Mouse (Mus musculus) erythroblast, embryonic 14.5 days (primary cell): ENCODE results near the gene Ccdc80. TPM values are rescaled to one million over a fixed set of nuclear protein-coding genes. Genes with fewer than 3 reads are reported as not detected.

Experiments used
- H3K27me3 ChIP-seq: 2 replicates; pipeline ENCODE4 v1.6.1; 2012; ENCODE audit warnings: inconsistent platforms; ENCODE audit not compliant: control insufficient read depth
- H3K36me3 ChIP-seq: 2 replicates; pipeline ENCODE4 v1.6.1; 2012; ENCODE audit warnings: mild to moderate bottlenecking, inconsistent platforms; ENCODE audit not compliant: control insufficient read depth
- H3K4me1 ChIP-seq: 2 replicates; pipeline ENCODE4 v1.6.1; 2012; ENCODE audit warnings: inconsistent platforms; ENCODE audit not compliant: control insufficient read depth
- H3K4me3 ChIP-seq: replicated peaks from 2 replicates; pipeline ENCODE3; 2012; ENCODE audit warnings: moderate library complexity, mild to moderate bottlenecking, inconsistent platforms
- H3K9me3 ChIP-seq: 2 replicates; pipeline ENCODE4 v1.6.1; 2012; ENCODE audit warnings: low read length, inconsistent platforms, mixed read lengths; ENCODE audit not compliant: control insufficient read depth
- GATA1 ChIP-seq: IDR thresholded peaks from 2 replicates; pipeline ENCODE4 v1.6.1; 2012; ENCODE audit warnings: low read length, inconsistent platforms, mixed read lengths
- TAL1 ChIP-seq: IDR thresholded peaks from 3 replicates; pipeline ENCODE4 v1.6.1; 2012; ENCODE audit warnings: low read length, inconsistent platforms, mixed read lengths
- polyA plus RNA-seq: library from polyadenylated mRNA; stranded (reverse); fragments of >175 nt; gene quantifications from 2 replicates; pipeline ENCODE4 v1.2.3, GENCODE M21; 2012

Gene Ccdc80
- polyA plus RNA-seq, 1 experiment: 0.02 TPM

DNA sequence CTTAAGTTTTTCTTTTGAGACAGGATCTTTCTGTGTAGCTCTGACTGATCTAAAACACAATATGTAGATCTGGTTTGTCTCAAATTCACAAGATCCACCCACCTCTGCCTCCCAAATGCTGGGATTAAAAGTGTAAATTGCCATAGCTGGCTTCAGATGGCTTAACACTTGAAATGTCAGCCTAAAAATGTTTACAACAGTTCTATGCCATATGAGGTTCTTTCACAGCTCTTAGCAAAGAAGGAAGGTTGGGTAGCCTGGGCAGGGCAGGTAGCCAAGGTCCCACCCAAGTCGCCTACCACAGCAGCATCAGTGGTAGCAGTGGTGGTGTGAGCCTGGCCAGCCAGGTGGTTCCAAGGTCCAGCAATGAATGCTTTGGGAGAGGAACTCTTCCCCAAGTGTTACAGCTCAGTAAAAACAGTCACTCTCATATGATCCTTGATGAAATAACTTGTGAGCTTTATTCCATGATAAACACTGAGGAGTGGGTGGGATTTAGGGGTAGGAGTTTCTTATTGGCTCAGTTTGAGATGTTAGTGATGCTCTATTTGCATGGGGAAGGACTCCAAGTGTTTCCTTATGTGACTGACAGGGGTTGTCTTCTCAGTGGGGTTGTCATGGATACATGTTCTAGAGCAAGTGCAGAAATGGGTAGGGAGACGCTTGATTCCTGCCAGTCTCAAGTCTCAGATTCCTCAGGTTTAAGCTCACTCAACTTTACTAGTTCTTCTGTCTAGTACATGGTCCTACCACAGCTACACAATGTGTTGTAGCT lies 34.9 kb downstream of the Ccdc80 start:
- Histone ChIP-seq H3K4me3 (no peak overlapping the region), H3K4me1 (no peaks in the 10 kb centered on the region), H3K36me3 (no peaks in the 10 kb centered on the region), H3K27me3 (no peaks in the 10 kb centered on the region), H3K9me3 (no peaks in the 10 kb centered on the region)
- no peak for TF ChIP-seq TAL1
- no peak for TF ChIP-seq GATA1

DNA sequence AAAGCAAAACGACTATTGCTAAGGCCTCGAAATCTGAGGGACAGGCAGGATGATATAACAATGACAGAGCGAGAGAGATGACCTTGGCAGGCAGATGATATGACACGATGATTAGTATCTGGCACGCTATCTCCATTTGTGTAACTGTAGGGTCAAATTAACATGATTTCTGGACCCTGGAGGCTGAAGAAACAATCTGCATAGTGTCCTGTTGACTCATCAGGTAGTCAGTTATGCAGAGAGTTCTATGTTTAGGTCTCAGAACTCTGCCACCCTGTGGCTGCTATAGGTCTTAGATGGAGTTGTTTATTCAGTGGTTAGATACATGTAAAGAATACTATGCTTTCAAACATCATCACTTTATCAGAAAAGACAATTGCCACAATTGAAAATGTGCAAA lies 48.5 kb downstream of the Ccdc80 start:
- TF ChIP-seq TAL1 (no peak), GATA1 (no peak)
- peaks cover 11% of the 10 kb centered on the region for H3K36me3 ChIP-seq
- no peaks in the 10 kb centered on the region for H3K9me3 ChIP-seq
- H3K4me3 ChIP-seq: no peak overlapping the region
- no peaks in the 10 kb centered on the region for H3K4me1 ChIP-seq
- no peaks in the 10 kb centered on the region for H3K27me3 ChIP-seq

GRCm38 (mm10) chr16:45142565-45142964 lies 49.4 kb downstream of the Ccdc80 start:
- Histone ChIP-seq H3K4me3 (no peak overlapping the region), H3K9me3 (no peaks in the 10 kb centered on the region), H3K27me3 (no peaks in the 10 kb centered on the region), H3K4me1 (no peaks in the 10 kb centered on the region), H3K36me3 (peaks cover 11% of the 10 kb centered on the region)
- no peak for TF ChIP-seq GATA1
- no peak for TF ChIP-seq TAL1

DNA sequence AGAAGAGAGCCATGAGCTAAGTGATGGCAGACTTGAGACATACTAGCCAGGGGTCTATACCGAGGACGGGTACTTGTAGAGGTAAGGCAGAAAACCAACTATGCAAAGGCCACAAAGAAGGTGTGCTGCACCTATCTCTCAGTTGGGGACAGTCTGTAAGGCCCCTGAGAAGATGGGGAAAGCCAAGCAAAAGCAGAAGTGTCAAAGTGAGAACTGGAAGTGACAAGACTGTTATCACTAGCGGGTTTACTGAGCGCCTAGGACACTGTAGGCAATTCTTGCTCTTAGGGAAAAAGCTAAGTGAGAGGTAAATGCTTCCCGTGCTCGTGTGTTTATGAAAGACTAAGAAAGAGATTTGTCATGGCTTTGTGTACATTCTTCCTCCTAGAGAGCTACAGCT lies 51.9 kb downstream of the Ccdc80 start:
- Histone ChIP-seq H3K9me3 (no peaks in the 10 kb centered on the region), H3K27me3 (no peaks in the 10 kb centered on the region), H3K4me1 (no peaks in the 10 kb centered on the region), H3K36me3 (peaks cover 13% of the 10 kb centered on the region), H3K4me3 (no peak overlapping the region)
- no peak for TF ChIP-seq GATA1
- no peak for TF ChIP-seq TAL1

DNA sequence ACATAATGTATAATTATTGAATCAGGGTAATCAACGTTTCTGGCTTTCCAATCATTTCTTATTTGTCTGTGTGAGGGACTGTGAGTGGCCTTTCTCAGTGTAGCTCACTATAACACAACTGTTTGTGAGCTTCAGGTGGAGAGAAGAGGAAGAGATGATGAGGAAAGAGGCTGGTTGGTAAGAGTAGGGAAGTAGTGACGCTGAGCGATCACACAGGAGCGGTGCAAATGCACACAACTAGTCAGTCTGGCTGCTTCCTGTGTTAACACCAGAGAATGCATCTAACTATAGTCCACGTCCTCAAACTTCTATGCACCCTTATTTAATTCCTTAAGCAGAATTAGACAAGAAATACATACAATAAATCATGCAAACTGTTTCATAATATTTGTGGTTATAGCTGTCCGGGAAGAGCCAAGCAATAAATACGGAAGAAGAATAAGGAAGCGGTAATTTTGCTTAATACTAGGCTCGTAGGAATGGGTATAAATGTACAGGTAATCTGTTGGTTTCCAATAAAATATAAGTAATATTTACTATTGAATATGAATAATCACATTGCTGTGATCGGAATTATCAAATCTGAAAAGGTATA lies 55.4 kb downstream of the Ccdc80 start:
- no peak for TF ChIP-seq GATA1
- Histone ChIP-seq H3K9me3 (no peaks in the 10 kb centered on the region), H3K27me3 (no peaks in the 10 kb centered on the region), H3K36me3 (peaks cover 10% of the 10 kb centered on the region), H3K4me1 (no peaks in the 10 kb centered on the region), H3K4me3 (no peak overlapping the region)

GRCm38 (mm10) chr16:45154741-45155250 lies 61.6 kb downstream of the Ccdc80 start:
- no peak overlapping the region for H3K4me3 ChIP-seq
- H3K27me3 ChIP-seq: no peaks in the 10 kb centered on the region
- H3K9me3 ChIP-seq: no peaks in the 10 kb centered on the region
- H3K4me1 ChIP-seq: peaks cover 20% of the 10 kb centered on the region
- no peak for TF ChIP-seq GATA1
- no peak for TF ChIP-seq TAL1
- H3K36me3 ChIP-seq: peaks cover under 1% of the 10 kb centered on the region

GRCm38 (mm10) chr16:45158136-45158521 lies 64.9 kb downstream of the Ccdc80 start:
- H3K36me3 ChIP-seq: peaks cover 3% of the 10 kb centered on the region; the same call in 1 of the 2 replicates
- peak overlapping the region; percentile 96 for H3K4me3 ChIP-seq
- TF ChIP-seq TAL1: no peak
- TF ChIP-seq GATA1: no peak
- H3K9me3 ChIP-seq: no peaks in the 10 kb centered on the region
- peaks cover 25% of the 10 kb centered on the region for H3K4me1 ChIP-seq
- no peaks in the 10 kb centered on the region for H3K27me3 ChIP-seq

DNA sequence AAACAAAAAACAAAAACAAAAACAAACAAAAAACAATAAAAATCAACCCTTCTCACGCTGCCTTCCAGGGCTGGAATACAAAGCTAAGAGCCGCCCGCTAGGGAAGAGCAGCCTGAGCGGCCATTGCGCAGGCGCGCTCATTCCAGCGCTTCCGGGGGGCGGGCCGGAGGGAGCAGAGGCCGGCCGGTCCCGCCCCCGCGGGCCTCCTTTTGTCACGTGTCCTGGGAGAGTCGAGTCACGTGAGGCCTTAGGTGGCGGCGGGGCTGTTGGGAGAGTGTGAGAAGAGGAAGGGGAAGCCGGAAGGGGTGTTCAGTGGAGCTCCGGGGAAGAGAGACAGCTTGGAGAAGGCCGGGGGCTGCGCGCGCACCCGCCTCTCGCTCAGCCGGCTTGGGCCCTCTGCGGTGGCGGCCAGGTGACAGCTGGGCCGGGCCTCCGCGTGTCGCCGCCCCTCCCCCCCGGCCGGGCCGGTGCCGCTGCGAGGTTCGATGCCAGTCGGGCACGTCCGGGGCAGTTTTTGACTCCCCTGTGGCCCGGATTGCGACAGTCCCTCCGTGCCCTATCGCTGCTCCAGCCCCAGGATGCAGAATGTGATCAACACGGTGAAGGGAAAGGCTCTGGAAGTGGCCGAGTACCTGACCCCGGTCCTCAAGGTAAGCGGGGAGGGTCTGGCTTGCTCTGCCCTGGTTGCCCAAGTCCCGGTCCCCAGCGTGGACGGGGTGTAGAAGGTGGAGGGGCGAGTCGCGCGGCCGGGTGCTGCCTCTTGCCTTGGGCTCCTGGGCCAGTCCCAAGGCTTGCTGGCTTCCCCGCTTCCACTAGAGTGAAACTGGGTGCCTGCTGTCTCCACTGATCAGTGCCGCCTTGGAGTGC lies 65.6 kb downstream of the Ccdc80 start, which contains the start of the genes Slc35a5 and Atg3:
TSS of gene Slc35a5 (minus strand) at position 185 of the 867 bp plus-strand sequence.
TSS of gene Atg3 (plus strand) at position 264 of the 867 bp plus-strand sequence.
- no peaks in the 10 kb centered on the region for H3K9me3 ChIP-seq
- H3K36me3 ChIP-seq: peaks cover 3% of the 10 kb centered on the region; the same call in 1 of the 2 replicates
- no peaks in the 10 kb centered on the region for H3K27me3 ChIP-seq
- no peak for TF ChIP-seq TAL1
- TF ChIP-seq GATA1: no peak
- H3K4me3 ChIP-seq: peak within 1 kb of the TSS; percentile 96
- H3K4me1 ChIP-seq: peaks cover 25% of the 10 kb centered on the region

DNA sequence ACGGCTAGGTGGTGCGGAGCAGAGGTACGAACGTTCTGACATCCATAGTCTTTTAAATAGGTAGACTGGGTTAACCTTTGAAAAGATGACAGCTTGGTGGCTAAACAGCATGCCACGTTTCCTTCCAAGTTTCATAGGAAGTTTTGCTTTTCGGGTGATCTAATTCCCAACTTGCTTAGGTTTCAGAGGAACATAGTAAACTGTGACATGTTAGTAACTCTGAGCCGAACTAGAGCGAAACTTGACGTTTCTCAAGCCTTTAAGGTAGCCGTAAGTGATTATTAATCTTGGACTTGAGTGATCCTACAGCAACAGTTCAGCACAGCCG lies 66.2 kb downstream of the Ccdc80 start:
- H3K36me3 ChIP-seq: peaks cover 3% of the 10 kb centered on the region; the same call in 1 of the 2 replicates
- H3K27me3 ChIP-seq: no peaks in the 10 kb centered on the region
- H3K4me1 ChIP-seq: peaks cover 25% of the 10 kb centered on the region
- H3K4me3 ChIP-seq: peak overlapping the region; percentile 96
- TF ChIP-seq TAL1 (no peak), GATA1 (no peak)
- H3K9me3 ChIP-seq: no peaks in the 10 kb centered on the region

Other genes starting within 250 kb of the Ccdc80 start
- gene Cd200r2, start 226.3 kb upstream of the Ccdc80 start, polyA plus RNA-seq: not detected in 2 replicates
- not detected in 2 replicates for gene Cd200r3, start 149.7 kb upstream of the Ccdc80 start, polyA plus RNA-seq
- not detected in 2 replicates for gene Slc35a5, start 65.3 kb downstream of the Ccdc80 start, polyA plus RNA-seq
- 0.54 and 0.65 TPM in 2 replicates for gene Atg3, start 65.4 kb downstream of the Ccdc80 start, polyA plus RNA-seq
- gene Btla, start 130.9 kb downstream of the Ccdc80 start, polyA plus RNA-seq: not detected in 2 replicates